Mouse (Mus musculus): ENCODE measurements around the gene Gtsf1.
"Not testable (repeated sequence)": the region's sequence is repeated elsewhere in the genome, so short reads cannot be mapped to it uniquely, and the experiment has no call there.

DNA sequence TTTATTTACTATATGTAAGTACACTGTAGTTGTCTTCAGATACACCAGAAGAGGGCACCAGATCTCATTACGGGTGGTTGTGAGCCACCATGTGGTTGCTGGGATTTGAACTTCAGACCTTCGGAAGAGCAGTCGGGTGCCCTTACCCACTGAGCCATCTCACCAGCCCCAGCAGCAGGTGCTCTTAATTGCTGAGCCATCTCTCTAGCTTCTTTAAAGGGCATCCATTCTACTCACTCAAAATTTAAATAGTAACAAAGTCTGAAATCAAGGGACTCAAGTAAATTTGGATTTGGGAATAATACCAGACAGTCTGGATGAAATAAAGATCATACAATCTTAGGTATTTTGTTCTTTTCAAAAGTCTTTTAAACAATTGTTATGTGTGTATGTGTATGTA is 24.7 kb downstream of the Gtsf1 start:
- TF ChIP-seq CTCF (IDR thresholded peaks at IDR 0.05; ENCODE audit: low read depth); EP300 (optimal IDR thresholded peaks at IDR 0.05): not testable (repeated sequence)
